Mouse (Mus musculus): ENCODE results near the gene Zfp710. TPM values are rescaled to one million over a fixed set of nuclear protein-coding genes. Genes with fewer than 3 reads are reported as not detected.
A peak's percentile ranks its signal among the peaks of the same experiment; 100 is the strongest.
"Not testable (repeated sequence)": the region's sequence is repeated elsewhere in the genome, so short reads cannot be mapped to it uniquely, and the experiment has no call there.

Gene Zfp710
- polyA plus RNA-seq, 1 experiment = 0.20 TPM

DNA sequence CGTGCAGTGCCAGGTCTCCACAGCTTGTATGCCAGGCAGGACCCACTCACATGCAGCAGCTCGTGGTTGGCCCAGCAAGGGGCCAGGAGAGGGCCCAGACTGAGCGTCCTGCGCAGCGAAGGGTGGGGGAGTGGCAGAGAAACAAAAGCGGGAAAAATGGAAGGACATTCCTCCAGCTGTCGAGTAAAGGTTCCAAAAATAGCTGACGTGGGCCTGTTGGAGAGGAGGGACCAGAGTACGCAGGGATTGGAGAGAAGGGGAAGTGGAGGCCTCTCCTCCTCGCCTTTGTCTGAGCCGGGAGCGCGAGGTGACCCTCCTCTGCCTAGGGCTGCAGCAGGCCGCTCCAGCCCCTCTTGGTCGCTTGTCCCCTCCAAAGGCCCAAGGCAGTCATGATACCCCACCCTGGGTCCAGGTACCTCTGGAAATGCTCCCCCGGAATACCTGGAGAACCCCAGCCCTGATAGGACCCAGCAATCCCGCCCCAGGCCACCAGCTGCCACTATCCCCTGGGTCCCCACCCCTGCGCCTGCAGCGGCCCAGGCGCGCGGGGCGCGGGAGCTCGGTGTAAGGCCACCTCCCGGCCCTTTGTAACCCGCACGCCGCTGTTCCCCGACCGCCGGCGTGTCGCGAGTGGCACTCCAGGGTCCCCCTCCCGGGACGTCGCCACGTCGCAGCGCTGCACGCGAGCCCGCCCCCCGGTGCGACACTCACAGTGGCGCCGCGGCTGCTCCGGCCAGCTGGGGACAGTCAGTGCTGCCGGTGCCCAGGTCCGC lies 90.0 kb downstream of the Zfp710 start:
- peaks cover 54% of the 10 kb centered on the region for H3K4me1 ChIP-seq (ENCODE audit: control insufficient read depth)
- H3K9me3 ChIP-seq (ENCODE audit: control insufficient read depth, low read length) = no peaks in the 10 kb centered on the region
- no peak for TF ChIP-seq TAL1 (IDR thresholded peaks at IDR 0.05; ENCODE audit: low read length)
- TF ChIP-seq GATA1 (IDR thresholded peaks at IDR 0.05; ENCODE audit: low read length) = no peak
- no peaks in the 10 kb centered on the region for H3K27me3 ChIP-seq (ENCODE audit: control insufficient read depth)
- H3K36me3 ChIP-seq (ENCODE audit: control insufficient read depth) = no peaks in the 10 kb centered on the region
- peak overlapping the region; percentile 82 for H3K4me3 ChIP-seq (replicated peaks)

DNA sequence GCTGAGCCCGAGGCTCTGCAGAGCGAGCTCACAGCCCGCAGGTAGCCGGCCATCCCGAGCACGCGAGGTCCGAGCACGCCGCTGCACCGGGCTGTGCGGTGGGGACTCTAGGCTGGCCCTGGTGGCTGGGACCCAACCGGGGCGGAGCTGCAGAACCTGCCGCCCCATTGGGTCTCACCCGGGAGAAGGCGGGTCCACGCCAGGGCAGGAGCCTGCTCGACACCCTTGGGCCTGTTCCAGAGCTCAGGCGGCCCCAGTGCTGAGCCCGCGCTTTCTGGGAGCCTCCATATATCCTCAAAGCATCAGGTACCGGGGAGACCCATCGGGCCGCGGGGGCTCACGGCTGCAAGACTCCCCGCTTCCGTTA lies 90.6 kb downstream of the Zfp710 start, which contains the start of gene Idh2:
TSS of gene Idh2 (minus strand) at position 169 of the 367 bp plus-strand sequence.
- peaks cover 52% of the 10 kb centered on the region for H3K4me1 ChIP-seq (ENCODE audit: control insufficient read depth)
- TF ChIP-seq GATA1 (IDR thresholded peaks at IDR 0.05; ENCODE audit: low read length) = no peak
- no peak for TF ChIP-seq TAL1 (IDR thresholded peaks at IDR 0.05; ENCODE audit: low read length)
- no peaks in the 10 kb centered on the region for H3K27me3 ChIP-seq (ENCODE audit: control insufficient read depth)
- no peaks in the 10 kb centered on the region for H3K9me3 ChIP-seq (ENCODE audit: control insufficient read depth, low read length)
- H3K36me3 ChIP-seq (ENCODE audit: control insufficient read depth) = no peaks in the 10 kb centered on the region
- H3K4me3 ChIP-seq (replicated peaks) = peak within 1 kb of the TSS; percentile 82

DNA sequence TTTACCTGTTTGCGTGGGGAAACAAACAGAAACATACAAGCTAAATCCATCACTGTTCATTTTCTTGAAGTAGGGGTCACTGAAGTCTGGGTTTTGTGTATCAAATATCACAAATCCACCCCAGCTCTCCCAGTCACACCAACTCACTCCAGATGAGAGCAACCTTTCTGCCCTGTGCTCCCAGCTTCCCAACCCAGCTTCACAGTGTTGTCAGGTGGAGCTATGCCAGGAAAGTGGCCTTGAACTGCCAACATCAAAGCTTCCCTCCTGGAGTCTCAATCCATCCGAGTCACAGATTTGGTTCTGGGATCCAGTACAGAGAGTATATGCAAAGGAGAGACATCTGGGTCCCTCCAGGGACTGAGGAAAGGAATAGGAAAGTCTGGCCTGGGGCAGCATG lies 91.5 kb downstream of the Zfp710 start:
- TF ChIP-seq TAL1 (IDR thresholded peaks at IDR 0.05; ENCODE audit: low read length) = no peak
- no peak for TF ChIP-seq GATA1 (IDR thresholded peaks at IDR 0.05; ENCODE audit: low read length)
- no peak overlapping the region for H3K4me3 ChIP-seq (replicated peaks)
- H3K9me3 ChIP-seq (ENCODE audit: control insufficient read depth, low read length) = no peaks in the 10 kb centered on the region
- no peaks in the 10 kb centered on the region for H3K36me3 ChIP-seq (ENCODE audit: control insufficient read depth)
- H3K4me1 ChIP-seq (ENCODE audit: control insufficient read depth) = peaks cover 45% of the 10 kb centered on the region
- H3K27me3 ChIP-seq (ENCODE audit: control insufficient read depth) = no peaks in the 10 kb centered on the region

GRCm38 (mm10) chr7:80119198-80119597 lies 94.6 kb downstream of the Zfp710 start:
- no peaks in the 10 kb centered on the region for H3K27me3 ChIP-seq (ENCODE audit: control insufficient read depth)
- H3K4me1 ChIP-seq (ENCODE audit: control insufficient read depth) = peaks cover 28% of the 10 kb centered on the region
- H3K36me3 ChIP-seq (ENCODE audit: control insufficient read depth) = no peaks in the 10 kb centered on the region
- TF ChIP-seq TAL1 (IDR thresholded peaks at IDR 0.05; ENCODE audit: low read length) = no peak
- no peak for TF ChIP-seq GATA1 (IDR thresholded peaks at IDR 0.05; ENCODE audit: low read length)
- no peak overlapping the region for H3K4me3 ChIP-seq (replicated peaks)
- H3K9me3 ChIP-seq (ENCODE audit: control insufficient read depth, low read length) = no peaks in the 10 kb centered on the region

DNA sequence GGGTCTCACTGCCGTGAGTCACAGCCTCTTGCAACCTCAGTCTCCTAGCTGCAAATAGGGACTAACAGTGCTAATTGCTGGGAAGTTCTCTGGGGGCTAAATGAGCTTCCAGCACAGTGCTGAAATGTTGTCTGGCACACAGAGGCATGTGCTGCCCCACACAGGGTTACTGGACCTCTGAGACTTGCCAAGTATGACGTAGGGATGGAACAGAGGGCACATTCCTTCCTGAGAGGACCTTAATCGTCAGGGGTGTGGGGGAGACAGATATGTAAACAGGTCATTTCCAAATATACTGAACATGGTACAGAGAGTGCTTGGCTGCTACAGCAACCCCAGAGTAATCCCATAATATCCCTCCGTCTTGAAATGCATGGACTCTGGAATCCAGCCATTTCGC lies 96.5 kb downstream of the Zfp710 start:
- no peaks in the 10 kb centered on the region for H3K9me3 ChIP-seq (ENCODE audit: control insufficient read depth, low read length)
- H3K4me1 ChIP-seq (ENCODE audit: control insufficient read depth) = peaks cover 9% of the 10 kb centered on the region
- no peaks in the 10 kb centered on the region for H3K27me3 ChIP-seq (ENCODE audit: control insufficient read depth)
- TF ChIP-seq GATA1 (IDR thresholded peaks at IDR 0.05; ENCODE audit: low read length) (no peak), TAL1 (IDR thresholded peaks at IDR 0.05; ENCODE audit: low read length) (no peak)
- H3K4me3 ChIP-seq (replicated peaks) = no peak overlapping the region
- no peaks in the 10 kb centered on the region for H3K36me3 ChIP-seq (ENCODE audit: control insufficient read depth)

- Histone ChIP-seq H3K4me3 (replicated peaks) (no peak overlapping the region), H3K36me3 (ENCODE audit: control insufficient read depth) (no peaks in the 10 kb centered on the region), H3K27me3 (ENCODE audit: control insufficient read depth) (no peaks in the 10 kb centered on the region), H3K9me3 (ENCODE audit: control insufficient read depth, low read length) (no peaks in the 10 kb centered on the region), H3K4me1 (ENCODE audit: control insufficient read depth) (peaks cover 15% of the 10 kb centered on the region)
- TF ChIP-seq TAL1 (IDR thresholded peaks at IDR 0.05; ENCODE audit: low read length) (no peak), GATA1 (IDR thresholded peaks at IDR 0.05; ENCODE audit: low read length) (no peak)
Measured at GRCm38 (mm10) chr7:80123115-80123514, 98.5 kb downstream of the Zfp710 start.

GRCm38 (mm10) chr7:80123672-80124071 lies 99.1 kb downstream of the Zfp710 start:
- no peak for TF ChIP-seq GATA1 (IDR thresholded peaks at IDR 0.05; ENCODE audit: low read length)
- no peak for TF ChIP-seq TAL1 (IDR thresholded peaks at IDR 0.05; ENCODE audit: low read length)
- no peak overlapping the region for H3K4me3 ChIP-seq (replicated peaks)
- peaks cover 15% of the 10 kb centered on the region for H3K4me1 ChIP-seq (ENCODE audit: control insufficient read depth)
- H3K27me3 ChIP-seq (ENCODE audit: control insufficient read depth) = no peaks in the 10 kb centered on the region
- no peaks in the 10 kb centered on the region for H3K36me3 ChIP-seq (ENCODE audit: control insufficient read depth)
- no peaks in the 10 kb centered on the region for H3K9me3 ChIP-seq (ENCODE audit: control insufficient read depth, low read length)

DNA sequence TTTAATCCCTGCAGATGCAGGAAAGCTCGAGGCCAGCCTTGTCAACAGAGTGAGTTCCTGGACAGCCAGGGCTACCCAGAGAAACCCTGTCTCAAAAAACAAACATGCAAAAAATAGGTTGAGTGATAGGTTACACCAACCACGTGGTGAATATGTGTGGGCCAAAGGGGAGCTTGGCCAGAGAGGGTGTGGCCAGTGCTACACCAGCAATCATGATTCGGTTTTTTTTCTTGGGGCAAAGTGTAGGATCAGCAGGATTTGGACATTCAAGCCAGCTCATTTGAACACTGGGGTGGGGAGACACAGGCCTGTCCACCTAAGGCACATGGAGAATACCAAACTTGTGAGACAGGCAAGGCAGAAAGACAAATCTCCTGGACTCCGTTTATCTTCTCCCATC lies 104.7 kb downstream of the Zfp710 start:
- H3K27me3 ChIP-seq (ENCODE audit: control insufficient read depth) = no peaks in the 10 kb centered on the region
- TF ChIP-seq TAL1 (IDR thresholded peaks at IDR 0.05; ENCODE audit: low read length) = no peak
- TF ChIP-seq GATA1 (IDR thresholded peaks at IDR 0.05; ENCODE audit: low read length) = no peak
- no peaks in the 10 kb centered on the region for H3K36me3 ChIP-seq (ENCODE audit: control insufficient read depth)
- no peaks in the 10 kb centered on the region for H3K9me3 ChIP-seq (ENCODE audit: control insufficient read depth, low read length)
- H3K4me3 ChIP-seq (replicated peaks) = no peak overlapping the region
- H3K4me1 ChIP-seq (ENCODE audit: control insufficient read depth) = peaks cover 26% of the 10 kb centered on the region

GRCm38 (mm10) chr7:80130344-80131055 lies 105.9 kb downstream of the Zfp710 start:
- no peaks in the 10 kb centered on the region for H3K27me3 ChIP-seq (ENCODE audit: control insufficient read depth)
- H3K4me3 ChIP-seq (replicated peaks) = no peak overlapping the region
- no peak for TF ChIP-seq TAL1 (IDR thresholded peaks at IDR 0.05; ENCODE audit: low read length)
- TF ChIP-seq GATA1 (IDR thresholded peaks at IDR 0.05; ENCODE audit: low read length) = no peak
- H3K4me1 ChIP-seq (ENCODE audit: control insufficient read depth) = peaks cover 34% of the 10 kb centered on the region
- H3K9me3 ChIP-seq (ENCODE audit: control insufficient read depth, low read length) = no peaks in the 10 kb centered on the region
- H3K36me3 ChIP-seq (ENCODE audit: control insufficient read depth) = no peaks in the 10 kb centered on the region

DNA sequence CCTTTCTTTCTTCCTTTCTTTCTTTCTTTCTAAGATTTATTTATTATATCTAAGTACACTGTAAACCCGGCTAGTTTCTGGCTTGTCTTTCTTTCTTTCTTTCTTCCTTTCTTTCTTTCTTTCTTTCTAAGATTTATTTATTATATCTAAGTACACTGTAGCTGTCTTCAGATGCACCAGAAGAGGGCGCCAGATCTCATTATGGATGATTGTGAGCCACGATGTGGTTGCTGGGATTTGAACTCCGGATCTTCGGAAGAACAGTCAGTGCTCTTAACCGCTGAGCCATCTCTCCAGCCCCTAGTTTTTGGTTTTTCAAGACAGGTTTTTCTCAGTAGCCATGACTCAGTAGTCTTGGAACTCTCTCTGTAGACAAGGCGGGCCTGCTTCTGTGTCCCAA lies 106.7 kb downstream of the Zfp710 start:
- H3K4me1 ChIP-seq (ENCODE audit: control insufficient read depth) = peaks cover 33% of the 10 kb centered on the region
- H3K27me3 ChIP-seq (ENCODE audit: control insufficient read depth); H3K9me3 ChIP-seq (ENCODE audit: control insufficient read depth, low read length); H3K4me3 ChIP-seq (replicated peaks); H3K36me3 ChIP-seq (ENCODE audit: control insufficient read depth): not testable (repeated sequence)
